Mouse (Mus musculus): ENCODE measurements at regions not wholly inside any gene's neighbourhood (a gene's known extent, or its start where the extent isn't known, plus 50 kb on each side); places are given as distances from the start of the nearest gene placed in this dataset.

- TF ChIP-seq CTCF (IDR thresholded peaks at IDR 0.05; ENCODE audit: low read depth) = no peak
- TF ChIP-seq EP300 (IDR thresholded peaks at IDR 0.05; ENCODE audit: low read depth) = no peak
Measured at GRCm38 (mm10) chr12:28999963-29000451, 248.4 kb downstream of the Eipr1 start.

All from heart, postnatal 0 days (tissue).